Mouse (Mus musculus) CH12.LX (cell line): ENCODE data around the gene Cnnm2. TPM values are rescaled to one million over a fixed set of nuclear protein-coding genes. Genes with fewer than 3 reads are reported as not detected.

ENCODE experiments used
- DNase-seq: peaks from one replicate; pipeline ENCODE4 v3.0.0-alpha.2; 2013; ENCODE audit errors: extremely low read depth
- H3K27ac ChIP-seq: 2 replicates; pipeline ENCODE4 v1.5.1; 2012; ENCODE audit warnings: low read depth, mild to moderate bottlenecking, control low read depth, moderate library complexity; ENCODE audit not compliant: insufficient read depth
- H3K27me3 ChIP-seq: replicated peaks from 2 replicates; pipeline ENCODE3; 2012; ENCODE audit warnings: inconsistent platforms
- H3K36me3 ChIP-seq, 2 experiments: replicated peaks in 1 of 2; 2 replicates each; pipeline versions ENCODE3 to v1.6.1; 2012; ENCODE audit warnings: inconsistent platforms in 1 of 2, low read length in 1 of 2, mild to moderate bottlenecking in 1 of 2, mixed read lengths in 1 of 2, moderate library complexity in 1 of 2; ENCODE audit not compliant: control insufficient read depth in 1 of 2, insufficient read depth in 1 of 2
- H3K4me1 ChIP-seq, 2 experiments: 2 replicates each; pipeline ENCODE4 v1.6.1; 2012; ENCODE audit warnings: inconsistent platforms in 1 of 2, moderate library complexity in 1 of 2; ENCODE audit not compliant: insufficient read depth in 2 of 2, control insufficient read depth in 1 of 2
- H3K4me2 ChIP-seq: 2 replicates; pipeline ENCODE4 v1.6.1; 2012; ENCODE audit warnings: low read depth, mild to moderate bottlenecking, control low read depth; ENCODE audit not compliant: poor library complexity, insufficient read depth, severe bottlenecking
- H3K4me3 ChIP-seq, 3 experiments: fragments of 150-350 bp in 1 of 3; sonication (generic) in 1 of 3; replicated peaks in 1 of 3; 2 replicates each; pipeline versions ENCODE3 to v1.5.1; 2011 to 2012; ENCODE audit warnings: low read depth in 2 of 3, low read length in 2 of 3, mild to moderate bottlenecking in 2 of 3, moderate library complexity in 2 of 3, control low read depth in 1 of 3, improper control_type of control experiment in 1 of 3, inconsistent platforms in 1 of 3, mixed read lengths in 1 of 3; ENCODE audit not compliant: poor library complexity in 1 of 3
- H3K79me2 ChIP-seq: replicated peaks from 2 replicates; pipeline ENCODE4 v1.6.1; 2012; ENCODE audit warnings: mild to moderate bottlenecking, moderate library complexity; ENCODE audit not compliant: control insufficient read depth, poor library complexity, insufficient read depth, severe bottlenecking; ENCODE audit errors: extremely low read depth
- H3K9ac ChIP-seq: 2 replicates; pipeline ENCODE4 v1.6.1; 2012; ENCODE audit warnings: low read depth, mild to moderate bottlenecking, control low read depth, moderate library complexity; ENCODE audit not compliant: insufficient read depth
- H3K9me3 ChIP-seq: replicated peaks from 2 replicates; pipeline ENCODE3; 2012; ENCODE audit warnings: low read length, inconsistent platforms, mixed read lengths
- BHLHE40 ChIP-seq: IDR thresholded peaks from 2 replicates; pipeline ENCODE4 v1.6.1; 2011; ENCODE audit warnings: mild to moderate bottlenecking, low read depth, low read length, improper control_type of control experiment
- CTCF ChIP-seq, 2 experiments: IDR thresholded peaks in 1 of 2; conservative IDR thresholded peaks in 1 of 2; 2 replicates each; pipeline ENCODE4 v1.5.1; 2011 to 2012; ENCODE audit warnings: low read depth in 2 of 2, low read length in 2 of 2, improper control_type of control experiment in 1 of 2, inconsistent platforms in 1 of 2, mild to moderate bottlenecking in 1 of 2, moderate library complexity in 1 of 2
- E2F4 ChIP-seq: IDR thresholded peaks from 2 replicates; pipeline ENCODE4 v1.6.1; 2011; ENCODE audit warnings: low read depth, low read length, improper control_type of control experiment; ENCODE audit not compliant: insufficient replicate concordance
- EP300 ChIP-seq: IDR thresholded peaks from 2 replicates; pipeline ENCODE4 v1.6.1; 2011; ENCODE audit warnings: low read length, improper control_type of control experiment
- ETS1 ChIP-seq: conservative IDR thresholded peaks from 2 replicates; pipeline ENCODE4 v1.6.1; 2012; ENCODE audit warnings: low read depth, mild to moderate bottlenecking, inconsistent platforms, low read length, improper control_type of control experiment, moderate library complexity
- KAT2A ChIP-seq: IDR thresholded peaks from 2 replicates; pipeline ENCODE4 v1.6.1; 2012; ENCODE audit warnings: low read length, improper control_type of control experiment, inconsistent platforms; ENCODE audit not compliant: insufficient replicate concordance
- MAFK ChIP-seq: IDR thresholded peaks from 2 replicates; pipeline ENCODE4 v1.6.1; 2011; ENCODE audit warnings: low read length, improper control_type of control experiment; ENCODE audit not compliant: insufficient replicate concordance
- MAX ChIP-seq: IDR thresholded peaks from 2 replicates; pipeline ENCODE4 v1.6.1; 2011; ENCODE audit warnings: low read length, improper control_type of control experiment
- MEF2A ChIP-seq: IDR thresholded peaks from 2 replicates; pipeline ENCODE4 v1.6.1; 2014; ENCODE audit warnings: low read depth, mild to moderate bottlenecking, inconsistent platforms, low read length, improper control_type of control experiment, borderline replicate concordance
- MXI1 ChIP-seq: IDR thresholded peaks from 2 replicates; pipeline ENCODE4 v1.6.1; 2011; ENCODE audit warnings: mild to moderate bottlenecking, low read depth, low read length, improper control_type of control experiment
- MYC ChIP-seq: IDR thresholded peaks from 2 replicates; pipeline ENCODE4 v1.6.1; 2011; ENCODE audit warnings: low read depth, mild to moderate bottlenecking, improper control_type of control experiment, low read length
- POLR2AphosphoS2 ChIP-seq: IDR thresholded peaks from 2 replicates; pipeline ENCODE4 v1.6.1; 2011; ENCODE audit warnings: low read depth, low read length, improper control_type of control experiment
- RAD21 ChIP-seq: IDR thresholded peaks from 2 replicates; pipeline ENCODE4 v1.6.1; 2011; ENCODE audit warnings: low read depth, mild to moderate bottlenecking, low read length, improper control_type of control experiment, moderate library complexity
- SIN3A ChIP-seq: IDR thresholded peaks from 2 replicates; pipeline ENCODE4 v1.6.1; 2012; ENCODE audit warnings: low read length, improper control_type of control experiment, inconsistent platforms
- TBP ChIP-seq: conservative IDR thresholded peaks from 2 replicates; pipeline ENCODE4 v1.6.1; 2011; ENCODE audit warnings: low read depth, low read length, improper control_type of control experiment
- UBTF ChIP-seq: IDR thresholded peaks from 2 replicates; pipeline ENCODE4 v1.6.1; 2012; ENCODE audit warnings: low read depth, mild to moderate bottlenecking, inconsistent platforms, low read length, improper control_type of control experiment, moderate library complexity
- ZC3H11A ChIP-seq: IDR thresholded peaks from 2 replicates; pipeline ENCODE4 v1.6.1; 2012; ENCODE audit warnings: low read depth, mild to moderate bottlenecking, inconsistent platforms, low read length, improper control_type of control experiment
- ZMIZ1 ChIP-seq: IDR thresholded peaks from 2 replicates; pipeline ENCODE4 v1.6.1; 2012; ENCODE audit warnings: low read depth, mild to moderate bottlenecking, inconsistent platforms, low read length, improper control_type of control experiment
- ZNF384 ChIP-seq: IDR thresholded peaks from 2 replicates; pipeline ENCODE4 v1.6.1; 2012; ENCODE audit warnings: low read depth, low read length, improper control_type of control experiment, inconsistent platforms
- dilution Hi-C: fragments of 300-500 bp; cut with MboI; formaldehyde crosslinking; loops from 2 replicates; pipeline ENCODE4 v1.14.3; 2020; ENCODE audit warnings: low sequenced_read_pairs; ENCODE audit not compliant: extremely low pct_unique_long_range_greater_than_20kb, extremely low pct_ligation_motif_present
- in situ Hi-C: fragments of 300-500 bp; cut with MboI; formaldehyde crosslinking; loops from 3 replicates; pipeline ENCODE4 v1.14.3; 2019; ENCODE audit warnings: low sequenced_read_pairs, low pct_ligation_motif_present, low pct_unique_long_range_greater_than_20kb, mixed read lengths
- polyA plus RNA-seq: library from polyadenylated mRNA; unstranded; fragments of >175 nt; gene quantifications from 2 replicates; pipeline ENCODE4 v1.2.1, GENCODE M21; 2012; ENCODE audit warnings: low read depth; ENCODE audit not compliant: insufficient read length
- total RNA-seq, 2 experiments: library from RNA; depleted of rRNA; stranded (reverse); fragments of 300-350 nt in 1 of 2; fragments of >200 nt in 1 of 2; gene quantifications; 2 replicates each; pipeline ENCODE4 v1.2.3; 2012 to 2014

Gene Cnnm2
- total and polyA plus RNA-seq, 3 experiments: 1.8 to 3.7 (median 2.6) TPM

DNA sequence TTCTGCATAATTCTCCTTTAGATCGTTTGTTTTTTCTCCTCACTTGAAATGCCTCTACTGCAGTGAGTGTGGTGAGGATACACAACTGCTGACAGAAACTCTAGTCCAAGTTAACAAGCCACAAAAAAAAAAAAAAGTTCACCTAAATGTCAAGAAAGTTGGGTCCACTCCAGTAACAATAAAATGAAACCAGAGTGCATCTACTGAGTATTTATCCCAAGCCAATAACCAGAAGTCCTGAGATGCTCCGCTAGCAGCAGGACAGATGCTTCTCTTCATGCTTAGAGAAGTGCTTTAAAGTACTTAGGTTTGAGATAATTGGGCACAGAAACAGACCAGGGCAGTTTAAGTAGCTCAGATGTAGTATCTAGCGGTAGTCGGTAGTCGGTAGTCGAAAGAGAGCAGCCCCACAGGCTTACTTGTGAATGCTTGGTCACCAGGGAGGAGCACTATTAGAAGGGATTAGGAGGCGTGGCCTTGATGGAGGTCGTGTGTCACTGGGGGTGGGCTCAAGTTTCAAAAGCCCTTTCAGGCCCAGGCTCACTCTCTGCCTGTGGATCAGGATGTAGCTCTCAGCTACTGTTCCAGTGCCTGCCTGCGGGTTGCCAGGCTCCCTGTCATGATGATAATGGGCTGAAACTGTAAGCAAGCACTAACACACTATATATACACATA is 154.1 kb downstream of the Cnnm2 start:
- in situ Hi-C loops: no loop called here
- H3K4me1 ChIP-seq: no peaks in the 10 kb centered on the region

DNA sequence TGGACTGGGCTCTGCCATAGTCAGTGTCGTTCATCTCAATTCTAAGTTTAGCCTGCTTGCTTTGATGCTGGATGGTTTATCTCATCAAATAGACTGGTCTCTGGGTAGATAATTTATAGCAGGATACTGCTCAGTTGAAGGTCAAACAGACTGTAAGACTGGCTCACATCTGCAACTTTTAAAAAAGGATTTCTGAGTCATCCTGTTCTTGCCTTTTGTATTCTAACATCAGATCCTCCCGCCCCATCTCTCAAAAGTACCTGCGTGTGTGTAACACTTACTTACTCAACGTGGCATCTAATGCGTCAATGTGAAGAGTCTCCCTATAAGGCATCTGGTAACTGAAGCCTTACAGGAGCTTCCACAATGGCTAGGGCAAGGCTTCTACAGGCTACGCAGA is 159.2 kb downstream of the Cnnm2 start:
- Histone ChIP-seq H3K4me1 (no peaks in the 10 kb centered on the region), H3K9me3 (no peaks in the 10 kb centered on the region), H3K9ac (no peak overlapping the region), H3K4me3 (no peak overlapping the region), H3K79me2 (no peaks in the 10 kb centered on the region), H3K27me3 (no peaks in the 10 kb centered on the region), H3K27ac (no peak overlapping the region), H3K4me2 (no peak overlapping the region), H3K36me3 (peaks cover 4 to 37% of the 10 kb centered on the region in 2 experiments)
- TF ChIP-seq BHLHE40: no peak
- no peak for TF ChIP-seq UBTF
- TF ChIP-seq SIN3A: no peak
- TF ChIP-seq RAD21: no peak
- TF ChIP-seq MEF2A: no peak
- no peak for TF ChIP-seq E2F4
- no peak for DNase-seq
- in situ Hi-C loops: no loop called here
- dilution Hi-C loops: no loop called here

More for the DNA sequence above, 154.1 kb downstream of the Cnnm2 start:
- no peak overlapping the region for H3K4me3 ChIP-seq
- no peak overlapping the region for H3K27ac ChIP-seq
- H3K27me3 ChIP-seq: no peaks in the 10 kb centered on the region
- no peak overlapping the region for H3K9ac ChIP-seq
- no peak overlapping the region for H3K4me2 ChIP-seq
- H3K79me2 ChIP-seq: no peaks in the 10 kb centered on the region; the same call in 1 of the 2 replicates
- DNase-seq: no peak
- no peak for TF ChIP-seq BHLHE40
- no peak for TF ChIP-seq MXI1
- no peak for TF ChIP-seq EP300
- no peak for TF ChIP-seq MAX
- no peak for TF ChIP-seq ZNF384
- no peak for TF ChIP-seq KAT2A
- H3K9me3 ChIP-seq: no peaks in the 10 kb centered on the region
- dilution Hi-C loops: no loop called here
- H3K36me3 ChIP-seq: peaks cover 0 to 27% of the 10 kb centered on the region in 2 experiments

DNA sequence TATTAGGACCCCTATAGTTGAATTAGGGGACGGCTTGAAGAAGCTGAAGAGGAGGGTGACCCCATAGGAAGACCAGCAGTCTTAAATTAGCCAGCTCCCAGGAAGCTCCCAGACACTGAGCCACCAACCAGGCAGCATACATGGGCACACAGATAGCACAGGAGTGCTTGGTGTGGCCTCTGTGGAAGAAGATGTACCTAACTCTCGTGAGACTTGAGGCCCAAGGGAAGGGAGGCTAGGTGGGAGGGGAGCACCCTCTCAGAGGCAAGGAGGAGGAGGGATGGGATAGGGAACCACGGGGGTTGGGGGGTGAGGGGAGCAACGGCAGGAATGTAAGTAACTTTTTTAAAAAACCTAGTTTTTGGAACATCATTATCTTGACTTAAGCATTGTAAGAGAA is 165.0 kb downstream of the Cnnm2 start:
- H3K4me3 ChIP-seq: no peak overlapping the region
- in situ Hi-C loops (no loop called here), dilution Hi-C loops (no loop called here)
- no peak overlapping the region for H3K4me2 ChIP-seq
- H3K36me3 ChIP-seq: peaks cover 4 to 35% of the 10 kb centered on the region in 2 experiments
- H3K27me3 ChIP-seq: no peaks in the 10 kb centered on the region
- peak; percentile 5 for DNase-seq
- peaks cover 0 to 25% of the 10 kb centered on the region in 2 experiments; a peak in 3 of 4 replicates for H3K4me1 ChIP-seq
- TF ChIP-seq MAFK: no peak
- TF ChIP-seq RAD21: no peak
- no peak for TF ChIP-seq CTCF (conservative IDR thresholded peaks at IDR 0.05 in 1 of 2, IDR thresholded peaks at IDR 0.05 in 1 of 2; ENCODE audit: low read depth in 2 of 2, low read length in 2 of 2)
- no peak for TF ChIP-seq TBP
- TF ChIP-seq ETS1: no peak
- TF ChIP-seq MAX: no peak
- TF ChIP-seq UBTF: no peak
- TF ChIP-seq MYC: no peak
- TF ChIP-seq ZC3H11A: no peak
- TF ChIP-seq MXI1: no peak
- TF ChIP-seq KAT2A: no peak
- no peak for TF ChIP-seq ZMIZ1
- TF ChIP-seq POLR2AphosphoS2: no peak
- TF ChIP-seq BHLHE40: no peak
- H3K9me3 ChIP-seq: no peaks in the 10 kb centered on the region
- no peak overlapping the region for H3K27ac ChIP-seq
- no peaks in the 10 kb centered on the region for H3K79me2 ChIP-seq
- H3K9ac ChIP-seq: no peak overlapping the region
